Mouse (Mus musculus) central nervous system, embryonic 11.5 days (tissue): ENCODE results near the gene Wdr18. TPM values are rescaled to one million over a fixed set of nuclear protein-coding genes. Genes with fewer than 3 reads are reported as not detected.

ENCODE experiments used
- polyA plus RNA-seq: library from polyadenylated mRNA; depleted of rRNA; stranded (reverse); fragments of >200 nt; gene quantifications from 2 replicates; pipeline ENCODE4 v1.2.3, GENCODE M21; 2012; rRNA removed

Gene Wdr18
- 40.0 and 55.7 TPM in 2 replicates for polyA plus RNA-seq

DNA sequence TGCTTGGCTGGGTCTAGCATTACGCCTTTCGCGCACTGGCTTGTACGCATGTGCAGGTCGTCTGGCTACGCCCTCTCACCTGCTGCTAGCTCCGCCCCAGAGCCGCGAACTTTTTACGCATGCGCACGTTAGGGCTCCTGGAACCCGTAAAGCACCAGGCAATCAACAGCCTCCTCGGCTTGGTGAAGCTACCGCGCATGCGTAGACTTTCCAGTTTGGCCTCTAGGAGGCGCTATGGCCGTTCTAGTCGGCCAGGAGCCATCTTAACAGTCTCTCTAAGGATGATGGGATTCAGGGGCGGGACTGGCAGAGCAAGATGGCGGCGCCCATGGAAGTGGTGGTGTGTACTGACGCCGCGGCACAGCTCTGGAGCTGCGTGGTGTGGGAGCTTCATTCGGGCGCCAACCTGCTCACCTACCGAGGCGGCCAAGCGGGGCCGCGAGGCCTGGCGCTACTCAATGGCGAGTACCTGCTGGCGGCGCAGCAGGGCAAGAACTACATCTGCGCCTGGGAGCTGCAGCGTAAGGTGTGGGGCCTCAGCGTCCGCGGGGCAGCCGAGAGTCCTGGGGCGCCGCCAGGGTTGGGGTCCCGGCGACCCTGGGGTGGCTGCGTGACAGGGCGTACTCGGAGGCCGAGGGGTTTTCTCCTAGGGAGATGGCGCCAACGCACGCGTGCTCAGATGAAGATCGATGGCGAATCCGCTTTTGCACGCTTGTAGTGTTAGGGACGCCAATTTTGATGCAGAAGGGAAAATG, at the start of gene Wdr18:
TSS of gene Wdr18 (plus strand) at position 306 of the 755 bp plus-strand sequence.

DNA sequence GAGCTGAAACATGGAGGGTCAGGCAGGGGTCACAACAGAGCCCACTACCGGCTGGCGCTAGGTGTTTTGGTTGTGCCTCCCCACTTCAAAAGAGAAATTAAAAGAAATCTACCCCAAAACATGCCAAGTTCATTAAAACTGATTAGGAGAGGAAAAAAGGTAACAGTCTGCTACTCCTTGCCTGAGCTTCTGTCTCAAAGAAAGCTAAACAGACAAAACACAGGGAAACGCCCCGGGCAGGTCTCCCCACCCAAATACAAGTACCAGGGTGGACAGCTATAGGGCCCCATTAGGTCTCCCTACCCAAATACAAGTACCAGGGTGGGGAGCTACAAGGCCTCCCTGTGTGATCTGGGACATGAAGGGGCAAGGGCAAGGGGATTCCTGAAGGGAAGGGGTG, 49.4 kb upstream of the Wdr18 start, which contains the start of gene Gm26602:
TSS of gene Gm26602 (plus strand) at position 301 of the 400 bp plus-strand sequence.

DNA sequence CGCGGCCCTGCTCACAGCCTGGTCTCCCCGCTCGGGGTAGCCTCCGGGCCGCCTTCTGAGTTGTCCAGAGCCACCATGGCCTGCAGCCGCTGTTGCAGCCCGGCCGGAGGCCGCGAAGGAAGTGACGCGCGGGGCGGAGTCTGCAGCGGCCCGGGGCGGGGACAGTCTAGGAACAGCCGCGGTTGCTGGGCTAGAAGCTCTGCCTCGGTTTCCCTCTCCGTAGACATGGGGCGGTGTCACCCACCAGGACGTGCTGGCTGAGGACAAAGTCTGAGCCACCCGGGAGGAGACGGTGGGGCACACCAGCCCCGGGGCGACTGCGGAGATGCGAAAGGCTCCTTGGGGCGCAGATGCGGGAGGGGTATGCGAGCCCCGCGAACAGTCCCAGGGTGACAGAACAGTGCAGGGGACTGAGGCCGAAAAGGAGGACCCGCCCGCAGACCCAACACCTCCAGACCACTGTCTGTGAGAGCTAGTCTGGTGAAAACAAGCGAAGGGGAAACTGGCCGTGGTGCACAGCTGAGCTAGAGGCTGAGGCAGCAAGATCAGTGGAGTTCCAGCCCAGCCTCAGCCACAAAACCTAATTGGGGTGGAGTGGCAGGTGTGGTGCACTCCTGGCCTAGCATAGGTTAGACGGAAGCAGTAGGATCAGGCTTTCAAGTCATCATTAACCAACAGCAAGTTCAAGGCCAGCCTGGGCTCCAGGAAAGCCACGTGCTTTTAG, 43.0 kb upstream of the Wdr18 start, which contains the start of gene Kiss1r:
TSS of gene Kiss1r (plus strand) at position 164 of the 724 bp plus-strand sequence.

GRCm38 (mm10) chr10:79920958-79921535, 38.9 kb upstream of the Wdr18 start, which contains the start of gene R3hdm4:
Gene R3hdm4, minus strand, starts transcription at chr10:79921208.

DNA sequence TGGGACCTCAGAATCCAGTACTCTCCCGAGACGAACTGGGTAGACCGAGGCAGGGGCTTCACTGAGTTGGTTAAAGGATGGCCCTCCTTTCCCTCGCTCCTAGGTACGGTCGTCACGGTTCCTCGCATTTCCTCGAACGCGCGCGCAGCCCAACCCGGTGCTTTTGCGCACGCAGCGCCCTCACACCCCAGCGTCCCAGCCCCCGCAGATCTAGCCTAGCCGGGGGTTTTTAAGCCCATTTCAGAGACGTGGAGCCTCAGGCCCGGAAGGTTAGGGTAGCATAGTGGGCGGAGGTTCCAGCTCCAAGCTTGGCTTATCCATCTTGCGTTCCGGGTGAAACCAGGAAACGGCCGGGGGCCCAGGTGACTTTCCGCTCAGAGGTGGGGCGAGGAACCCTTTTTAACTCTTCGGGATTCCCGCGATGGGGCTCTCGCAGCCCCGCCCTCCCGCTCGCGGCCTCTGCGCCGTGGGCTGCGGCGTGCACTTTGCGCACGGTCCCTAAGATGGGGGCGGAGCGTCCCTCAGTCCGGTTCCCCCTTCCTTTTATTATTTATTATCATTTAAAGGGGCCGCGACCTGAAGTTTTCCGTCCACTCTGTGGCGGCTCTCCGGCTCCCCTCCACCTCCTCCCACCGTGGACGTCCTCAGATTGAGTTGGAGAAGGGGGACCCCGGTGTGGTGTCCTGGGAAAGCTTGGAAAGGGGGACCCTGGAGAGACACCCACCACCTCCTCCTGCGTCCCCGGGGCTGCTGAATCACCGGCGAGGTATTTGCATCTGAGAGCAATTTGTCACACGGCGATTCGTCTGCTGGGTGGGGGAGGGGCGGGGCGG, 33.2 kb upstream of the Wdr18 start, which contains the start of gene Arid3a:
TSS of gene Arid3a (plus strand) at position 553 of the 833 bp plus-strand sequence.

DNA sequence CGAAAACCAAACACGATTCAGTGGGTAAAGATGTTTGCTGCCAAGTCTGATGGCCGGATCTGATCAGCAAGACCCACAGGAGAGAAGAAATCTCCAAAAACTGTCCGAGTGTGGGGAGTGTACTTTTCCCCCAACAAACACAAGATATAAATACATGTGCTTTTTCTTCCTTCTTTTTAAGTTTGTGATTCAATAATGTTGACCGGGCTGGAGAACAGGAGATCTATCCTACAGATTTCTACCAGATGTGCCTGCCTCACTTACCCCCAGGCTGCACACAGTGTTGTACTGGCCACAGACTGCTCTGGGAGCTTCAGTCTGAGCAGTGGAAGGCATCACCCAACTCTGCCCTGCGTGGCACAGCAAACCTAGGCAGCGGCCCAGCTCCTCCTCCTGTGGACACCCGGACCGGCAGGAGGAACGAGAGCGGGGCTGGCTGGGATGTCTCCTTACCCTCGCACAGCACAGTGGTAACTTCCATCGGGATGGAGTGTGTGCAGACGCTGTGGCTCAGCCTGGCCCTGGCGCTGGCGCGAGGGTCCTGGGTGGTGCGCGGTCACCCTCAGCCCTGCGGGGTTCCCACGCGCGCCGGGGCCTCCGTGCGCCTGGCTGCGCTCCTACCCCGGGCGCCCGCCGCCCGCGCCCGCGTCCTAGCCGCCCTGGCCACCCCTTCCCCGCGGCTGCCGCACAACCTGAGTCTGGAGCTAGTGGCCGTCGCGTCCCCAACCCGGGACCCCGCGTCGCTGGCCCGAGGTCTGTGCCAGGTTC, 10.6 kb downstream of the Wdr18 start, which contains the start of gene Grin3b:
TSS of gene Grin3b (plus strand) at position 301 of the 768 bp plus-strand sequence.

GRCm38 (mm10) chr10:79984195-79984816, 24.4 kb downstream of the Wdr18 start, which contains the start of gene Tmem259:
Gene Tmem259, minus strand, starts transcription at chr10:79984330.

GRCm38 (mm10) chr10:79988506-79989271, 28.7 kb downstream of the Wdr18 start, which contains the start of gene Cnn2:
Gene Cnn2, plus strand, starts transcription at chr10:79988584.

GRCm38 (mm10) chr10:79996272-79997033, 36.5 kb downstream of the Wdr18 start, which contains the start of gene Abca7:
Gene Abca7, plus strand, starts transcription at chr10:79996494.

DNA sequence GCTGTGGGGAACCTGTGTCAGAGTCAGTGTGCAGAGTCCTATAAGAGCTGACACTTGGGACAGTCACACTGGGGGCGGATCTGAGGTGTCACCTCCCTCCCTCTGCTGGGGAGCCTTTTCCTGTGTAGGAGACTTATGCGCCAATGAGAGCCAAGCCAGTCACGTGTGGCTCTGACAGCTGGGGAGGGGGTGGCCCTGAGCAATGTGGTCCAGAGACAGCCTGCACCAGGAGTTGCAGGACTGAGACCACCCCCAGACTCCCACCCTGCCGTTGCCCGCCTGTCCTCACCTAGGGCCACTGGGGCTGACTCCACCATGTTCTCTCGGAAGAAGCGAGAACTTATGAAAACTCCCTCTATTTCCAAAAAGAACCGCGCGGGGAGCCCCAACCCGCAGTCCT, 56.6 kb downstream of the Wdr18 start, which contains the start of gene Arhgap45:
TSS of gene Arhgap45 (plus strand) at position 143 of the 400 bp plus-strand sequence.

Other genes with a start within 250 kb of the Wdr18 start
- gene Hcn2, start 243.5 kb upstream of the Wdr18 start, polyA plus RNA-seq, result 1.0 and 1.2 TPM in 2 replicates
- 51.6 and 58.3 TPM in 2 replicates for gene Polrmt, start 213.6 kb upstream of the Wdr18 start, polyA plus RNA-seq
- gene Fgf22, start 205.1 kb upstream of the Wdr18 start, polyA plus RNA-seq, result 0.08 and 0.26 TPM in 2 replicates
- 122 and 132 TPM in 2 replicates for gene Rnf126, start 193.2 kb upstream of the Wdr18 start, polyA plus RNA-seq
- gene Fstl3, start 182.9 kb upstream of the Wdr18 start, polyA plus RNA-seq, result 1.00 and 2.3 TPM in 2 replicates
- 0.08 and 0.16 TPM in 2 replicates for gene Prss57, start 169.2 kb upstream of the Wdr18 start, polyA plus RNA-seq
- 98.3 and 130 TPM in 2 replicates for gene Palm, start 166.6 kb upstream of the Wdr18 start, polyA plus RNA-seq
- 0.64 and 0.96 TPM in 2 replicates for gene Misp, start 139.2 kb upstream of the Wdr18 start, polyA plus RNA-seq
- 162 and 407 TPM in 2 replicates for gene Ptbp1, start 105.7 kb upstream of the Wdr18 start, polyA plus RNA-seq
- gene Prtn3, start 85.7 kb upstream of the Wdr18 start, polyA plus RNA-seq, result 15.3 and 15.8 TPM in 2 replicates
- 256 and 339 TPM in 2 replicates for gene Plppr3, start 85.5 kb upstream of the Wdr18 start, polyA plus RNA-seq
- 0.43 and 0.54 TPM in 2 replicates for gene Elane, start 73.9 kb upstream of the Wdr18 start, polyA plus RNA-seq
- 0.09 and 0.50 TPM in 2 replicates for gene Cfd, start 69.3 kb upstream of the Wdr18 start, polyA plus RNA-seq
- 47.8 and 59.6 TPM in 2 replicates for gene Med16, start 51.2 kb upstream of the Wdr18 start, polyA plus RNA-seq
- gene Gm26602, start 49.3 kb upstream of the Wdr18 start, polyA plus RNA-seq, result not detected in 2 replicates
- gene Kiss1r, start 43.2 kb upstream of the Wdr18 start, polyA plus RNA-seq, result 1.2 and 1.3 TPM in 2 replicates
- gene R3hdm4, start 38.9 kb upstream of the Wdr18 start, polyA plus RNA-seq, result 110 and 123 TPM in 2 replicates
- 11.1 and 12.1 TPM in 2 replicates for gene Arid3a, start 33.1 kb upstream of the Wdr18 start, polyA plus RNA-seq
- 0.28 and 0.39 TPM in 2 replicates for gene Grin3b, start 10.6 kb downstream of the Wdr18 start, polyA plus RNA-seq
- gene Tmem259, start 24.2 kb downstream of the Wdr18 start, polyA plus RNA-seq, result 120 and 158 TPM in 2 replicates
- gene Cnn2, start 28.4 kb downstream of the Wdr18 start, polyA plus RNA-seq, result 66.5 and 128 TPM in 2 replicates
- 7.7 and 7.9 TPM in 2 replicates for gene Abca7, start 36.3 kb downstream of the Wdr18 start, polyA plus RNA-seq
- 12.5 and 14.7 TPM in 2 replicates for gene Arhgap45, start 56.5 kb downstream of the Wdr18 start, polyA plus RNA-seq
- gene Polr2e, start 79.6 kb downstream of the Wdr18 start, polyA plus RNA-seq, result 194 and 280 TPM in 2 replicates
- 416 and 440 TPM in 2 replicates for gene Gpx4, start 87.0 kb downstream of the Wdr18 start, polyA plus RNA-seq
- 16.6 and 19.3 TPM in 2 replicates for gene Sbno2, start 145.4 kb downstream of the Wdr18 start, polyA plus RNA-seq
- 119 and 142 TPM in 2 replicates for gene Stk11, start 155.7 kb downstream of the Wdr18 start, polyA plus RNA-seq
- 329 and 334 TPM in 2 replicates for gene Atp5d, start 178.5 kb downstream of the Wdr18 start, polyA plus RNA-seq
- 33.8 and 39.4 TPM in 2 replicates for gene Cbarp, start 180.7 kb downstream of the Wdr18 start, polyA plus RNA-seq
- gene Midn, start 188.1 kb downstream of the Wdr18 start, polyA plus RNA-seq, result 171 and 228 TPM in 2 replicates
- 260 and 305 TPM in 2 replicates for gene Cirbp, start 205.8 kb downstream of the Wdr18 start, polyA plus RNA-seq
- 15.7 and 18.1 TPM in 2 replicates for gene 1600002K03Rik, start 212.8 kb downstream of the Wdr18 start, polyA plus RNA-seq
- gene Efna2, start 219.3 kb downstream of the Wdr18 start, polyA plus RNA-seq, result 47.6 and 65.6 TPM in 2 replicates